Mouse (Mus musculus) small intestine, adult 2 months (tissue): ENCODE results near the gene Cox10.

Experiments
- CTCF ChIP-seq: fragments of 200-500 bp; IDR thresholded peaks from 2 replicates; pipeline ENCODE4 v1.5.1; 2012; ENCODE audit warnings: low read depth, mild to moderate bottlenecking, control low read depth, inconsistent platforms, low read length, moderate library complexity, mixed read lengths; ENCODE audit not compliant: insufficient replicate concordance, insufficient read length; ENCODE audit errors: extremely low read depth
- POLR2A ChIP-seq: fragments of 200-500 bp; IDR thresholded peaks from 2 replicates; pipeline ENCODE4 v1.6.1; 2012; ENCODE audit warnings: low read depth, mild to moderate bottlenecking, control low read depth, inconsistent platforms, low read length, moderate library complexity

- TF ChIP-seq CTCF (no peak), POLR2A (no peak)
These were observed 113.8 kb downstream of the Cox10 start for GRCm38 (mm10) chr11:63965437-63965836.
